Comparison of ENCODE assay signal across 31 mouse cellular contexts in the genomic region with DNA sequence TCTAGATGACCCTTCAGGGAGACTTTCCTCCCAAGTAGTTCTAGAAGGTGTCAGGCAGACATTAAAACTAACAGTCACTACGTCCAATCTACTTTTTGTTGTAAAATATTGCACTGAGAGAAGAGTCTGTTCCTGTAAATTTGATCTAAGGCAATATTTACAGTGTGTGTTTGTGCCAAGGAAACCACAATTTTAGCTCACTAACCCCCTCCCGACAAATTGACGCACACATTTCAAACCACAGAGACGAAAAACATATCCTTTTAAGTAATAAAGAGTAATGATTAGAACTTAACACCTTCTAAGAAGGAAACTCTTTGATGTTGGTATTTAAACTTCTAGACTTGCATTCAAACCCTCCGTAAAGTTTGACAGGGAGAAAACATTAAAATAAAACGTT. TPM values are rescaled to one million over a fixed set of nuclear protein-coding genes. Genes with fewer than 3 reads are reported as not detected.
DNase-seq lines count a peak whose midpoint lies in the region; ATAC-seq and TF ChIP-seq lines count a peak whose summit lies in the region.
"Had no signal": no experiment of that assay in that cellular context is flagged by ENCODE, and none has a peak within 500 bp of the region (broad histone marks: within the 10 kb centered on the region; RNA-seq: fewer than 3 reads in every experiment).

No protein-coding gene starts in this region.

- H3K36me3 ChIP-seq in small intestine, adult 2 months (ENCODE audit: control insufficient read depth, insufficient read depth, low read length) = no peaks in the 10 kb centered on the region
- no peaks in the 10 kb centered on the region for H3K36me3 ChIP-seq in neural tube, embryonic 15.5 days
- H3K36me3 ChIP-seq: heart, embryonic 10.5 days; heart, embryonic 15.5 days; hindbrain, embryonic 12.5 days; limb, embryonic 12.5 days; liver, embryonic 15.5 days; midbrain, embryonic 13.5 days had no signal

- no peak for TF ChIP-seq CTCF in small intestine, adult 2 months (IDR thresholded peaks at IDR 0.05; ENCODE audit: extremely low read depth, insufficient read length, insufficient replicate concordance, low read depth, low read length)

- no peak overlapping the region for H3K4me2 ChIP-seq in neural tube, embryonic 15.5 days
- H3K4me2 ChIP-seq: forebrain, embryonic 13.5 days; hindbrain, embryonic 12.5 days; limb, embryonic 12.5 days; liver, embryonic 15.5 days; midbrain, embryonic 13.5 days had no signal

- peaks cover 13% of the 10 kb centered on the region; the same call in 1 of the 2 replicates for H3K4me1 ChIP-seq in small intestine, adult 2 months (ENCODE audit: control insufficient read depth, insufficient read depth, insufficient read length, low read length)
- H3K4me1 ChIP-seq in neural tube, embryonic 15.5 days = no peaks in the 10 kb centered on the region
- H3K4me1 ChIP-seq: forebrain, embryonic 13.5 days; hindbrain, embryonic 12.5 days; limb, embryonic 12.5 days; midbrain, embryonic 13.5 days had no signal

- 77% methylated on average over 6 of the region's 6 CpGs for WGBS in small intestine, adult 2 months
- WGBS in neural tube, embryonic 15.5 days = 85% methylated on average over 6 of the region's 6 CpGs

- peak; percentile 89 for DNase-seq in CD4-positive helper T cell, adult 2 months (ENCODE audit: low read depth, low spot score)
- no peak for DNase-seq in cerebellum, postnatal 36 days
- DNase-seq: kidney, adult 11 months; spleen, adult 18-20 months; thymus, adult 2 months had no signal

- no peaks in the 10 kb centered on the region for H3K27me3 ChIP-seq in small intestine, adult 2 months (ENCODE audit: control insufficient read depth, insufficient read depth, low read length)
- H3K27me3 ChIP-seq in neural tube, embryonic 15.5 days (replicated peaks) = no peaks in the 10 kb centered on the region
- H3K27me3 ChIP-seq: forebrain, embryonic 13.5 days; heart, embryonic 15.5 days; hindbrain, embryonic 12.5 days; limb, embryonic 12.5 days; liver, embryonic 15.5 days; megakaryocyte, embryonic 14.5 days had no signal

- no peak overlapping the region for H3K4me3 ChIP-seq in small intestine, adult 2 months (ENCODE audit: low read depth, low read length)
- H3K4me3 ChIP-seq in neural tube, embryonic 15.5 days (replicated peaks) = no peak overlapping the region
- H3K4me3 ChIP-seq: forebrain, embryonic 13.5 days; heart, embryonic 10.5 days; heart, embryonic 15.5 days; hindbrain, embryonic 12.5 days; limb, embryonic 12.5 days; liver, embryonic 15.5 days; megakaryocyte, embryonic 14.5 days; midbrain, embryonic 13.5 days had no signal

- H3K9ac ChIP-seq in neural tube, embryonic 15.5 days (replicated peaks) = no peak overlapping the region
- H3K9ac ChIP-seq: forebrain, embryonic 13.5 days; heart, embryonic 15.5 days; hindbrain, embryonic 12.5 days; limb, embryonic 12.5 days; liver, embryonic 15.5 days; lung, embryonic 14.5 days; midbrain, embryonic 13.5 days had no signal

- H3K9me3 ChIP-seq in neural tube, embryonic 15.5 days (replicated peaks) = no peaks in the 10 kb centered on the region
- H3K9me3 ChIP-seq: forebrain, embryonic 13.5 days; heart, embryonic 10.5 days; heart, embryonic 15.5 days; hindbrain, embryonic 12.5 days; limb, embryonic 12.5 days; liver, embryonic 15.5 days; megakaryocyte, embryonic 14.5 days; midbrain, embryonic 13.5 days had no signal

- peak overlapping the region; percentile 73 for H3K27ac ChIP-seq in small intestine, adult 2 months (ENCODE audit: insufficient read depth, low read depth, low read length)
- H3K27ac ChIP-seq in neural tube, embryonic 15.5 days (replicated peaks) = no peak overlapping the region
- H3K27ac ChIP-seq: forebrain, embryonic 13.5 days; heart, embryonic 10.5 days; heart, embryonic 15.5 days; hindbrain, embryonic 12.5 days; left cerebral cortex, adult 2 months; limb, embryonic 12.5 days; liver, embryonic 15.5 days; midbrain, embryonic 13.5 days had no signal

- TF ChIP-seq POLR2A in small intestine, adult 2 months (IDR thresholded peaks at IDR 0.05; ENCODE audit: low read depth, low read length) = no peak

- peak; percentile 73 for ATAC-seq in CD4-positive, CD25-positive, alpha-beta regulatory T cell, adult 4 months
- 0 out of 2 replicates have a peak, but pooled peaks have one; percentile 16 for ATAC-seq in granulocyte monocyte progenitor cell, adult 5-6 weeks (replicated peaks; ENCODE audit: poor library complexity, severe bottlenecking)
- ATAC-seq in neural tube, embryonic 15.5 days (ENCODE audit: low FRiP score) = no peak
- ATAC-seq: midbrain, embryonic 13.5 days had no signal

RNA-seq across cellular contexts. Expression of a gene that starts 13.7 kb away (rescaled TPM):
- 100 to 1,000 TPM; 424 to 434 TPM for polyA plus RNA-seq in CD4-positive, CD25-positive, alpha-beta regulatory T cell, adult 4 months (2017; shearing (Covaris generic))
- total RNA-seq in granulocyte monocyte progenitor cell, adult 5-6 weeks (2014; fragmentation: Nextera tagmentation) = 255 and 265 TPM in 2 replicates
- 355 and 356 TPM in 2 replicates for total RNA-seq in granulocyte monocyte progenitor cell, adult 5-6 weeks (2017)
- polyA plus RNA-seq in small intestine, adult 2 months (2012; rRNA removed) = 17.7 and 37.4 TPM in 2 replicates
- polyA plus RNA-seq in neural tube, embryonic 15.5 days (2015; fragmentation: Nextera tagmentation; extraction: Ambion mirVana) = 24.6 and 48.5 TPM in 2 replicates

RNA-seq across cellular contexts. Expression of a gene that starts 43.8 kb away (rescaled TPM):
- not detected for polyA plus RNA-seq in CD4-positive, CD25-positive, alpha-beta regulatory T cell, adult 4 months (2017; shearing (Covaris generic))
- total RNA-seq in granulocyte monocyte progenitor cell, adult 5-6 weeks (2014; fragmentation: Nextera tagmentation) = 4.4 and 4.6 TPM in 2 replicates
- 3.2 and 6.5 TPM in 2 replicates for total RNA-seq in granulocyte monocyte progenitor cell, adult 5-6 weeks (2017)
- 0.56 and 0.58 TPM in 2 replicates for polyA plus RNA-seq in small intestine, adult 2 months (2012; rRNA removed)
- not detected in 2 replicates for polyA plus RNA-seq in neural tube, embryonic 15.5 days (2015; fragmentation: Nextera tagmentation; extraction: Ambion mirVana)
- total RNA-seq: adrenal gland, postnatal 25 days; gastrocnemius, postnatal 14 days; heart, postnatal 25 days; layer of hippocampus, adult 18-20 months; layer of hippocampus, postnatal 10 days; left cerebral cortex, adult 2 months; left cerebral cortex, postnatal 25 days; liver, adult 2 months had no signal
- polyA plus RNA-seq: brain, embryonic 14.5 days; C2C12; embryonic facial prominence, embryonic 11.5 days; forebrain, embryonic 13.5 days; heart, embryonic 10.5 days; heart, embryonic 15.5 days; hindbrain, embryonic 12.5 days; kidney, embryonic 14.5 days; limb, embryonic 12.5 days; liver, adult 2 months; liver, embryonic 15.5 days; lung, embryonic 14.5 days; midbrain, embryonic 13.5 days; neural tube, embryonic 14.5 days; thymus, adult 2 months had no signal
